Mouse (Mus musculus): ENCODE measurements around the gene Gm20388.

The Gm20388 gene

GRCm38 (mm10) chr8:120618110-120618509 is 707.5 kb downstream of the Gm20388 start:
- peak; percentile 91 for DNase-seq (ENCODE audit: extremely low spot score, low spot score)

DNA sequence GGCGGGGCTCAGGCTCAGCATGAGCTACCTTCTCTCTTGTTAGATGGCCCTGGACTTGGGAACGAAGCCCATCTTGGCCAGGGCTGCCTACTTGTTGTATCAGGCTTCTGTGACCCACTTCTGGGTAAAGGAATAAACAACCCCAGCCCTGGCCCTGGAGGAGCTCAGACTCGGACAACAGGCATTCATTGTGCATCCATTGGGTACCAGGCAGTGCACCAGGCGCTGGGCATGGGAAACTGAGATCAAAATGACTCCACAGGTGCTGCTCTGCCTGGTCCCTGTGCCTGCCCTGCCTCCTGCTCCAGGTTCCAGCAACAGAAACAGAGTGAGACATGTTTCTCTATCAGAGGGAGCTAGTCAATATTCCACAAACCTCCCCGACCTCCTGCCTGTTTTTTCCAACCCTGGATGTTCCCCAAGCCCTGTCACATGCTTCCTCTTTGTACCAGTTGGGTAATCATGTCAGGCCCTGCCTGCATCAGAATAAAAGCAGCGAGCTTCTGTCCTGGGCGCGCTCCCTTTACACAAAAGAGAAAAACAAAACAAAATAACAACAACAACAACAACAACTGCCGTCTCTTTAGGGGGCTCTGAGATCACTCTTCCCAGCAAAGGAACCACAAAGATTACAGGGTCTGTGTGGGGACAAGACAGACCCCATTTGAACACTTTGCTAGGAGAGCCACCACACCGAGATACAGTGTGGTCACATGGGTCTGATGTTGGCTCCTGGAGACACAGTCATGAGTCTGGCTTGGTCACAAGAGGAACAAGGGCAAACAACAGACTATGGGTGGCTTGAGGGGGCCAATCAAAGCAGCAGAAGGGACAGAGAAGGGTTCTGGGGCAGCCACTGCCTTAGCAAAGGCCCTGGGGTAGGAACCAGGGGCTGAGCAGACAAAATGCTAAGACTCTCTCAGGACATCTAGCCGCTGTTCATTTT is 708.9 kb downstream of the Gm20388 start:
- no peak for DNase-seq (ENCODE audit: extremely low spot score, low spot score)

DNA sequence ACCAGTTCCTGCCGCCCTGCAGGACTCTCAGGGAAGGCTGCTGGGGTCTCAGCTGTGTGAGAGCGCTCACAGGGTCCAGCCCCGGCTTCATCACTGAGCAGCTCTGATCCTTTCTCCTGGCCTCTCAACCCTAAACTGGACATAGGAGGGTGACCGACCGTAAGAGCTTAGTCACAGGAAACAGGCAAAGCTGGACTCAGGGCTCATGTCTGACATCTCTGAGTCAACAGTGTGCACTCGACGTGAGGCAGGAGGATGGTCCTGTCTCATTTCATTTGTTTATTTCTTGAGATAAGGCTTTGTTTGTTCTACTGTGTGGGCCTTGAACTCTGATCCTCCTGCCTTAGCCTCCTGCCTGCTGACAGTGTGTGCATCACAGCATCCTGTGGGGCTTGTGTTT is 709.8 kb downstream of the Gm20388 start:
- DNase-seq (ENCODE audit: extremely low spot score, low spot score) = no peak

GRCm38 (mm10) chr8:120622161-120622560 is 711.5 kb downstream of the Gm20388 start:
- no peak for DNase-seq (ENCODE audit: extremely low spot score, low spot score)

- DNase-seq (ENCODE audit: extremely low spot score, low spot score) = no peak
Observed at GRCm38 (mm10) chr8:120623608-120624007, 713.0 kb downstream of the Gm20388 start.

- DNase-seq (ENCODE audit: extremely low spot score, low spot score) = no peak
Observed at GRCm38 (mm10) chr8:120626461-120626860, 715.8 kb downstream of the Gm20388 start.

DNA sequence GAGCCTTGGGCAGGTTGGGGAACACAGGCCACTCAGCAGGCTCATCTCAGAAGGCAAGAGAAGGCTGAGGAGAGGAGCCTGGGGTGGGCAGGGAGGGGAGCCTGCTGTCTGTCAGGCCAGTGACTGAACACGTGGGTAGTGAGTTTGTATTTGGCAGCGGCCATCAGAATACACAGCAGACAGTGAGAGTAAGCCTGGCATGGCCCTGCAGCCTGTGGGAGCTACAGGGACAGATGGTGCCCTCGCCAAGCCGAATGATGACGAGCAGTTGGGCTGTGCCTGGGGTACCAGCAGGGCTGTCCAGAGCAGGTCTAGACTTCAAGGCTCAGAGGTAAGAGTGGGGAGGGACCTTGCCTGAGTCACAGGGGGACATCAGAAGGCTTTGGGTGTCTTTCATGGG is 716.7 kb downstream of the Gm20388 start:
- DNase-seq (ENCODE audit: extremely low spot score, low spot score) = no peak

DNA sequence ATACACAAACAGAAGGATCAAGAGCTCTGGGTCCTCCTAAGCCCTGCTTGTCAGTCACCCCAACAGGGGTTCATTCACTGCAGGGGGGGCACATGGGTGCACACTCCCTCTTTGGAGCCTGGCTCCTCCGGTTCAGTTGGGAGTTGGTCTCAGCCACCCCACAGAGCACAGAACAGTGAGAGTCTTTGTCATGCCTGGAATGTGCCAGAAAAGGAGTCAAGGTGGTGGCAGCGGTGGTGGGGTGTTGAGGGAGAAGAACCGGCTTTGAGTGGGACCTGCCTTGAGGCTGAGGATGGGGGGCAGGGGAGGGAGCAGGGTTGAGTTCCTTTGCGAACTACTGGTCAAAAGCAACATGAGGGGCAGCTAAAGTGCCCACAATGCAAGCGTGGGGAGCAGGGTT is 719.4 kb downstream of the Gm20388 start:
- no peak for DNase-seq (ENCODE audit: extremely low spot score, low spot score)

DNA sequence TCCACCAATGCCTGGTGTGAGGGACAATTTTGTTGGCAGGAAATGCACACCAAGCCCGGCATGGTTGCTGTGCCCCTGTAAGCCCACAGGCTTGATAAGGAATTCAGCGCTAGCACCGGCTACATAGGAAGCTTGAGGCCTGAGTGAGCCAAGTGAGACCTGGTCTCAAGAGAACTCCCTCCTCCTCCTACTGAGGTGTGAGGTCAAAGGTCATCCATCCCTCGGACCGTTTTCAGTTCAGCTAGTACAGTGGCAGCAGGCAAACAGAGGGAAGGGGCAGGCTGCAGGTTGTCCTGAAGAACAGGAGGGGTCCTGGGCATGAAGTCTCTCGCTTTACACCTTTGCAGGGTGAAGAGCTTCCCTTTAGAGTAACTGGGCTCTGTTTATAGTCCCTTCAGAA is 720.2 kb downstream of the Gm20388 start:
- no peak for DNase-seq (ENCODE audit: extremely low spot score, low spot score)

- no peak for DNase-seq (ENCODE audit: extremely low spot score, low spot score)
Observed at GRCm38 (mm10) chr8:120631441-120632375, 721.1 kb downstream of the Gm20388 start.

GRCm38 (mm10) chr8:120632969-120633664 is 722.5 kb downstream of the Gm20388 start:
- DNase-seq (ENCODE audit: extremely low spot score, low spot score) = no peak

DNA sequence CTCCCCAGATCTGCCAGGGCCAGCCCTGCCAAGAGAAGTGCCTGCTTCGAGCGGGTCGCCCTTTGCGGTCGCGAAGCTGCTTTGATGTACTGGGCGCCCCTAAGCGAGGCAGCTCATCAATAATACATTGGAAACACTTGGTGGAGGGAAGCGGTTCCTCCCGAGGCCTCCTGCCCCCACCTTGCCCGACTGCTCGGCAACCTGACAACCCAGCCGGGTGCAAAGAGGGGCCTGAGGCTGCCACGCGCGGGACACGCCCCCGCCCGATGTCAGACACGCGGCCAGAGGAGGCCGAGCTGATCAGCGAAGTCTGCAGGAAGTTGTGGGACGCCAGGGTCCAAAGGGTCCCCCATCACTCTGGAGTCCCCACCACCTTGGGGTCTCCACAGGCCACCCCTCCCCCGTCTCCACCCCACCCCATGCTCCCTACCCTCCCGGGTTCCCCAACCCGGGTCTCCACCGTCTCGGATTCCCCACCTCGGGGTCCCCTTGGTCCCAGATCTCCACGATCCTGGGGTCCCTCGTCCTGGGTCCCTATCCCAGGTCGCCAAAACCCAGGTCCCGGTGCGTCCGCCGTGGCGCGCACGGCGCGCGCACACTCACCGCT is 723.1 kb downstream of the Gm20388 start:
- peak; percentile 46 for DNase-seq (ENCODE audit: extremely low spot score, low spot score)

- DNase-seq (ENCODE audit: extremely low spot score, low spot score) = peak; percentile 51
Observed at GRCm38 (mm10) chr8:120634329-120634839, 723.7 kb downstream of the Gm20388 start.

GRCm38 (mm10) chr8:120641245-120641644 is 730.6 kb downstream of the Gm20388 start:
- no peak for DNase-seq (ENCODE audit: extremely low spot score, low spot score)

DNA sequence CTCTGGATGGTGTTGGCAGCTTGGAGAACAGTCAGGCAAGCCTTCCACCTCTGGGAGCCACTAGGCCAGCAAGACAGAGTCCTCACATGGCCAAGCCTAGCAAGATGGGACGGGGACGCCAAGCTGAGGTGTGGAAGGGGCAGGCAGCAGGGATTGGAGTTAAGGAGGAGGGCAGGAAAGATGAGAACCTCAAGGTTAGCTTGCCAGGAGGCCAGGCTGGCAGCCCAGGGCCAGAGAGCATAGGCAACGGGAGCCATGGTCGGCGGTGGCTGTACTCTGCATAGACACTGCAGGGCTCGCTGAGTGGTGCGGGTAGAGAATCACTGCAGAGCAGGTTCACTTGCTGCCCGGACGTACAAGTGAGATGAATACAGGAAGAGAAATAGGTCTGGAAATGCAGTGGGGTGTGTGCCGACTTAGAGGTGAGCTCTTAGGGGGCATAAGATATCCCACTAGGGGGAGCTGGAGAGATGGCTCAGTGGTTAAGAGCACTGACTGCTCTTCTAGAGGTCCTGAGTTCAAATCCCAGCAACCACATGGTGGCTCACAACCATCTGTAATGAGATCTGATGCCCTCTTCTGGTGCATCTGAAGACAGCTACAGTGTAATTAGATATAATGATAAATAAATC is 731.5 kb downstream of the Gm20388 start:
- DNase-seq (ENCODE audit: extremely low spot score, low spot score) = no peak

- no peak for DNase-seq (ENCODE audit: extremely low spot score, low spot score)
Observed at GRCm38 (mm10) chr8:120644663-120645062, 734.0 kb downstream of the Gm20388 start.

DNA sequence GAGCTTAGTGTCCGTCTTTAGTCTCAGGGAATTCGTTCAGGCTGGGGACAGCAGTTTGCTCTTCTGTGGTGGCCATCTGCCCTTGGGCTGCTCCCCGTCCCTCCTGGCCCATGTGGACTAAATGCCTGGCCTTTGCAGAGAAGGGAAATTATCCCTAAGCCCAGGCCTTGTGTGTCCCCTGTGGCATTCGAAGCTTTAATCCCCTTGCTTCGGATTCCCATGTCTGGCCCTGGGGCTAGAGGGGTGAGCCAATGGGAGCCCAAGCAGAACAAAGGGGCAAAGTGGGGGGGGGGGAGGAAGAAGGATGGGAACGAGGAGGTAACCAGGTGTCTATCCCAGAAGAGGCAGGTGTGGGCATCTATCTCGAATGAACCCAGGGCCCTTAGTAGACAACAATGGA is 736.9 kb downstream of the Gm20388 start, which contains the start of gene 1190005I06Rik:
Gene 1190005I06Rik (minus strand): TSS at position 101 of the 400 bp plus-strand sequence.
- DNase-seq (ENCODE audit: extremely low spot score, low spot score) = no peak

DNA sequence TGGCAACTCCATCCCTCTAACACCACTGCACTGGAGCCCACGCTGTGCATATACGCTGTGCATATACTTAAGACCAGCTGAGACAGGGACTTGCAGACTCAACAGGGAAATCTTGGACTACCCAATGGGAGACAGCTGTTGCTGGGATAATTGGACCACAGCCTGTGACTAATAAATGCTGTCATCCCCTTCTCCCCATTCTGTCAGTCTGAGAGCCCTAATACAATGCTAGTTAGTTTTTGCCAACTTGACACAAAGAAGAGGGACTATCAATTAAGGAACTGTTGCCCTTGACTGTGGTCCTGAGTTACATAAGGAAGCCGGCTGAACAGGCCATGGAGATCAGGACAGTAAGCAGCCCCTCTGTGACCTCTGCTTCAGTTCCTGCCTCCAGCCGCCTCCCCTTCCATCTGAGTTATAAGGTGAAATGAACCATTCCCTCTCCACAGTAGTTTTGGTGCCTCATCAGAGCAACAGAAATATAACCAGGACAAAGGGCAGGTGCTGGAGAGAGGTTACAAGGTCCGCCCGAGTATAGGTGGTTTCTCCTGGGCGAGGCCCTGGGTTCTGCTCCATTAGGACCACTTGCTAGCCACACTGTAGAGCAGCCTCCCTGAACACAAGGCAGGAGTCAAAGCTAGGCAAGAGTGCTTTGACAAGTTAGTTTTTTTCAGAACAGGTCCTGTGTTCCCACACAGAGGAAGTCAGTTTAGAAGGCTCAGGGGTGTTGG is 745.8 kb downstream of the Gm20388 start:
- no peak for DNase-seq (ENCODE audit: extremely low spot score, low spot score)

DNA sequence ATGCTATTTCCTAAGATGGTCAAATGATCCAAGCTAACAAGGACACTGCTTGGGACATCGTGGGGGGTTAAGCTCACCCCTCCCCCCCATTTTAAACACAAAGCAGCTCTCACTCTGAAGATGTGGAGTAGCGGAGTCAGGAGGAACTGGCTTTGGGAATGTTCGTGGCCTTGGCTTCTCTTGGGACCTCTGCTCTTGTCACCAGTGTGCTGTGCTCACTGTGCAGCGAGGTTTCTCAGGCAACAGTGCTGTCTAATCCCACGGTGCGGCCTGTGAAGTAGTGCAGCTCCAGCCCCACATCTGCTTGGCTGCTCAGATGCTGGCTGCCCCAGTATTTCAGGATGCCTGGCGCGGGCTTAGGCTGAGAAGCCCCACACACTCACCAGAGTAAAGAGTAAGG is 746.8 kb downstream of the Gm20388 start:
- DNase-seq (ENCODE audit: extremely low spot score, low spot score) = no peak
